Mouse (Mus musculus): ENCODE results near the gene Gm17428.
"Not testable (repeated sequence)": the region's sequence is repeated elsewhere in the genome, so short reads cannot be mapped to it uniquely, and the experiment has no call there.

Gene Gm17428

DNA sequence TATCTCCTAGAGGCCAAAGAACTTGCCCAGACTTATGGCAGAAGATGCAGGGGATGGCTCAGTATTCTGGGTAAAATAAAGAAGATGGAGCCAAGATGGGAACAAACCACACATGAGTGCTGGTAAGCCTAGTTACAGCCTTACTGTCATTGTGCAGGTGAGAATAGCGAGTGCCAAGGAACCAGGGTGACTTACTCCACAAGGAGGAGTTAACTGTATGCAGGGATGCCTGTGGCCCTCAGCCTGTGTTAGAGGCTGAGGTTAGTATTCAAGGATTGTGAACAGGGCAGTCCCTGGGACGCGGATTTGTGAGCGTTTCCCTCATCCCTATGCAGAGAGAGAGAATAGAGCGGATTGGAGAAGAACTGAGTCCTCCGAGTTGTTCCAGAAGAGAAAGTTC, 25.1 kb upstream of the Gm17428 start:
- no peak for DNase-seq (ENCODE audit: low spot score)

DNA sequence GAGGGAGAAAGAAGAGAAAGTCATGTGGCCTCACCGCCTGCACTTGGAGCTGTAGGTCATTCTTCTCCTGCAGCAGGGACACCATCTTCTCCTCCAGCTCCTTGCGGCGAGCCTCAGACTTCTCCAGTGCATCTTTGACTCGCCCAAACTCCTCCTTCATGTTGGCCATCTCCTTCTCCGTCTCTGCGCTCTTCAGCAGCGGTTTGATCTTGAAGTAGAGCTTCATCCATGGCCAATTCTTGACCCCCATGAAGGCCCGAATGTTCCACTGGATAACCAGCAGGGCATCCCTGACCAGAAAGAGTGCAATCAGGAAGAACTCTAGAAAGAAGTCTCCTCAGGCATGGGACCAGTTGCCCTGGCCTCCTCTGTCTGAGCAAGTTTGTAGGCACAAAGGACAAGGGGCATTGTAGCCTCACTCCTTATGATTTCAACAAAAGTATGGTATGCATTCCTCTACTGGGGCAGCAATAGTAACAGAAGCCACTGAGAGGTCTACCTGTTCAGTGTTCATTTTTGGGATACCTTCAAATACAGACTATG, 23.0 kb upstream of the Gm17428 start:
- DNase-seq (ENCODE audit: low spot score), result no peak

DNA sequence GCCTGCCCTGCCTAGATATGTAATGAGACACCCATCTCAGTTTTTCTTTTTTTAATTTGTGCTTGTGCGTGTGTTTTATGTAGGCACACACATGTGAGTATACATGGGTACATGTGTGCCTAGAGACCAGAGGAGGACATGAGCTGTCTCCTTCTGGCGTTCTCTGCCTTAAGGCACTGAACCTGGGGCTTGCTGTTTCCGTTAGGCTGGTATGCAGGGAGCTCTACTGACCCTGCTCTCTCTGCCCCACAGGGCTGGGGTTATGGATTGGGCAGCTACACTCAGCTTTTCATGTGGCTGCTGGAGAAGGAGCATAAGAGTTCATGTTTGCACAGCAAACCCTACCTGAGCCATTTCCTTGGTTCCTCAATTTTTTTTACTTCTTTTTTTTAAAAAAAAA, 22.3 kb upstream of the Gm17428 start:
- DNase-seq (ENCODE audit: low spot score), result no peak

- no peak for DNase-seq (ENCODE audit: low spot score)
Observed at GRCm38 (mm10) chr14:54955481-54955880, 21.3 kb upstream of the Gm17428 start.

GRCm38 (mm10) chr14:54956533-54956932, 20.2 kb upstream of the Gm17428 start:
- no peak for DNase-seq (ENCODE audit: low spot score)

DNA sequence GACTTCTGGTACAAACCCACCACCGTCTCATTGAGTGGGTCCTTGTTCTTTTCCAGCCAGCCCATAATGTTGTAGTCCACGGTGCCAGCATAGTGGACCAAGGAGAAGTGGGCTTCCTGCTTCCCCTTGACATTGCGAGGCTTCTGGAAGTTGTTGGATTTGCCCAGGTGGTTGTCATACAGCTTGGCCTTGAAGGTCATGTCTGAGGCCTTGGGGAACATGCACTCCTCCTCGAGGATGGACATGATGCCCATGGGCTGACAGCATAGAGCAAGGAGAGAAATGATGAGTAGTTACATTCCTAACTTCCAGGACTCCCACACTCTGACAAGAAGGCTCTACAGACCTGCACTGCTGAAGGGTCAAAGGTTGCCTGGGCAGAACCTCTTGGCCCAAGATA, 18.2 kb upstream of the Gm17428 start:
- no peak for DNase-seq (ENCODE audit: low spot score)

- no peak for DNase-seq (ENCODE audit: low spot score)
Observed at GRCm38 (mm10) chr14:54959197-54959596, 17.5 kb upstream of the Gm17428 start.

DNA sequence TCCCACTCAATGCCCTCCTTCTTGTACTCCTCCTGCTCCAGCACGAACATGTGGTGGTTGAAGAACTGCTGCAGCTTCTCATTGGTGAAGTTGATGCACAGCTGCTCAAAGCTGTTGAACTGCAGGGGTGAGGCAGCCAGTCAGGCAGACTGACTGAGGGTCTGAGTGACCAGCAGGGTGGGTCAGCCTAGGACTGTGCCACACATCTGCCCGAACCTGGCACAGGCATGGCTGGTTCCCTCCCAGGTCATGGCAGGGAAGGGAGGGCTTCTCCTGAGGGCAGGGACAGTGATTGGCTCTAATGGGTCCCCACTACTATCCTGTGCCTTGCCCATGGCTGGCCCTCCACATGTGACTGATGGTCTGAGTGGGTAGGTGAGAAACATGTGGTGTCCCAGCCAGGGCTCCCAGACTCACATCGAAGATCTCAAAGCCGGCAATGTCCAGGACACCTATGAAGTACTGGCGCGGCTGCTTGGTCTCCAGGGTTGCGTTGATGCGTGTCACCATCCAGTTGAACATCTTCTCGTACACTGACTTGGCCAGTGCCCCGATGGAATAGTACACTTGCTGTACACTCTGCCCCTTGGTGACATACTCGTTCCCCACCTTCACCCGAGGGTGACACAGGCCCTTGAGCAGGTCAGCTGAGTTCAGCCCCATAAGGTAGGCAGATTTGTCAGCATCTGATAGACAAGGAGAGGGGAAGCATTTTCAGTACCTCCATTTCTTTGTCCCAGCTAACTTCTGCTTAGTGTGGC, 16.7 kb upstream of the Gm17428 start:
- not testable (repeated sequence) for DNase-seq (ENCODE audit: low spot score)

DNA sequence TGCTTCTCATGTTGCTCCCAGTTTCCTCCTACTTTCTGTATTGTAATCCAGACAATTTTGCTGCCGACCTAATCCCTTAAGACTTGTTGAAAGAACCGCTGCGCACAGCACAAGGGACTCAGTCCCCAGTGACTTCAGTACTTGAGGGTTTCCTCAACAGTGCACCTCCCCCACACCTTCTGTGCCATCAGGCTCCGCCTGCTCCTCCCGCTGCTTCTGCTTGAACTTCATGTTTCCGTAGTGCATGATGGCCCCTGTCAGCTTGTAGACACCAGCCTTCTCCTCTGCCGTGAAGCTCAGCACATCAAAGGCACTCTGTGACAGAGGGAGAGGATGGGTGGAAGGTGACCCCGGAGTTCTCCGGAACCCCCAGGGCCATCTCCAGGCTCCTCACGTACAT, 16.0 kb upstream of the Gm17428 start:
- DNase-seq (ENCODE audit: low spot score), result peak; percentile 12

DNA sequence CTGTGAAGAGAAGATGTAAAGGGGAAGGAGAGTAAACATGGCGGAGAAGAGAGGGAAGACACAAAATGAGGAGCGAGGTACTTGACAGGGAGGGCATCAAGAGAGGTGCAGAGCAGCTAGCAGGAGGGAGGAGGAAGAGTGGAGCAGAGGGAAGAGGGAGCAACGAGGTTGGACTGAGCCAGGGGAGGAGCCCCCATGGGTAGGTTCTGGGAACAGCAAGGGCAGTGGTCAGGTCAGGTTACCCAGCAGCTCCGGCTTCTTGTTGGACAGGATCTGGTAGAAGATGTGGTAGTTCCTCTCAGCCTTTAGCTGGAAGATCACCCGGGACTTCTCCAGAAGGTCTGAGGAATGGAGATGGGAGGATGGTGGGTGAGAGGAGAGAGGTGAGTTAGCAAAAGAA, 15.2 kb upstream of the Gm17428 start:
- DNase-seq (ENCODE audit: low spot score), result no peak

DNA sequence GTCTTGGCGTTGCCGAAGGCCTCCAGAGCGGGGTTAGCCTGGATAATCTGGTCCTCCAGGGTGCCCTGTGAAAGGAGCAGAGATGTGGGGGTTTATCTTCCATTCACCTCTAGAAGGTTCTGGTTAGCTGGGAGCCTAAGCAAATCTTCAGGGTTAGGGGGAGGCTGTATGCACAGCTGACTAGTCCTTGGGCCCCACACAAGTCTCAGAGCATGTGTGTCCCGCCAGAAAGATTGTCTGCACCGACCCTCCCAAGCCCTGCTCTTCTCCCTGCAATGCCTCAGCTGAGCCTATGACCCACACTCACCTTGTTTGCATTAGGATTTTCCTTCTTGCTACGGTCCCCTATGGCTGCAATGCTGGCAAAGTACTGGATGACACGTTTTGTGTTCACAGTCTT, 14.0 kb upstream of the Gm17428 start:
- DNase-seq (ENCODE audit: low spot score), result no peak

GRCm38 (mm10) chr14:54963727-54964126, 13.0 kb upstream of the Gm17428 start:
- DNase-seq (ENCODE audit: low spot score), result no peak

DNA sequence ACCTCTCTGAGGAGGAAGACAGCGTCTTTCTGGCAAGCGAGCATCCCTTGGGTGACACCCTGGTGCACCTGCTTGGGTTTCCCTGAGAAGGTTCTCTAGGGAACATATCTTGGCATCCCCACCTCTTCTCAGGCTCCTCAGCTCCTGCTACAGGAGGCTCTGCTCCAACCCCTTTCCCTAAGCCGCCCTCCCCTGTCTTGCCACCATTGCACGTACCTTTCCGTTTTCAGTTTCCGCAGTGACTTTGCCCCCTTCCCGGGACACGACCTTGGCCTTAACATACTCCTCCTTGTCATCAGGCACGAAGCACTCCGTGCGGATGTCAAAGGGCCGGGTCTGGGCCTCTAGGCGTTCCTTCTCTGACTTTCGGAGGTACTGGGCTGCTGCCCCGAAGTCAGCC, 11.7 kb upstream of the Gm17428 start:
- no peak for DNase-seq (ENCODE audit: low spot score)

DNA sequence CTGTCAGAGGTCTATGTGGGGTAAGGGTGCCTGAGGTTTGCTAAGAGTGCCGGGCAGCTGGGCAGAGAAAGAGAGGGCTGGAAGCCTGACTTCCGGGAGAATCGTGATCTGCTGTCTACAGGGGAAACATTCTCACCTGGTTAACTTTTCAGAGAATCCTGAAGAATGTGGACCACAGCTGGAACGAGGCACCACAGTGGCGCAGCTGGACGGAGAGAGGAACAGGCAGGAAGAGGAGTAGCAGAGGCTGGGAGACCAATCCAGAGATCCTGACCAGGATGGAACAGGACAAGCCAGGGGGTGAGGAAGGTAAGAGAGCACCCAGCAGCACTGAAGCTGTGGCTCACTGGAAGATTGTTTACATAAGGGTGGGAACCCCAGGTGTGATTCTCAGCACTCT, 11.1 kb upstream of the Gm17428 start:
- no peak for DNase-seq (ENCODE audit: low spot score)

DNA sequence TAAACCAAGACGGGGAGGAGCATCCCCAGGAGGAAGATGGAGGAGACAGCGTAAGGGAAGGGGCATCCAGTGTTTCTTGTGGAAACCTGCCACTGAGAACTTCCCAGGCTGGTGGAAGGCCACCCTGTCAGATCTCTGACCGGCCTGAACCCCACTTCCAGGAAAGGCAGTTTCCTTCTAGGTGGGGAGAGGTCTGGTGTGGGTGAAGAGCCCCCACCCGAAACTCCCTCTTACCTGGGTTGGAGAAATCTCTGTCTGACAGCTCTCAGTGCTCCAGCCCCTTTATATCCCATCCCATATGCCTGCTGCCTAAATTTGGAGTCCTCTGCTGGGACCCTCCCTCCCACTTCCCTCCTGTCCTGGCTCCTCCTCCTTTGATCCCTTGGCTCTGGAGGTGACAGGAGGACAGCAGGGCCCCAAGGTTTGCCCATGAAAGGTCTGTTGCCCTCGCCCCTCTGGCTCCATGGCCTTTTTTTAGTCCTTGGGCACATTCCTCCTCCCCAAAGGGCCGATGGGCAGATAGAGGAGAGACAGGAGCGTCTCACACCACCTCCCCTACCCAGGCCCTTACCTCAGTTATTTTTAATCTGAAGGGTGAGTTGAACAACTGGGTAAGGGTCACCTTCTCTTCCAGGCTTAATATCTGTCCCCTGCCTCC, 10.3 kb upstream of the Gm17428 start, which contains the start of gene Myh6:
Gene Myh6, minus strand, starts transcription at position 608 of the 658 bp plus-strand sequence.
- DNase-seq (ENCODE audit: low spot score), result no peak

DNA sequence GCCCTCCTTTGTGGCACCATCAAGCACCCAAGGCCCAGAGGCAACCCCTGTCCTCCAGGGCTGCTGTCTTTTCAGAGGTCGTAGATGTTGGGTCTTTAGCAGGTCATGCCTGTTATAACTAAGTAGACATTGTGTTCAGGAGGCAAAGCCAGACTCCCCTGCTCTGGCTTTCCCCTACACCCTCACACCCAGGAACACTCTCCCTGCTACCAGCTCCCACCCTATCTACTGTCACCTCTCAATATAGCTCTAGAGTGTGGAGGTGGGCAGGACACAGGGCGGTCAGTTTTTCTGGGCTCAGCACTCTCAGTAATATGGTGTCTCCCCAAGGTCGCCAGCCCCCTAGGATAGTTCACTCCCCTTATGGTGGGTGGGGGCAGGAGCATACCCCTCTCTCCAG, 8.9 kb upstream of the Gm17428 start:
- no peak for DNase-seq (ENCODE audit: low spot score)

GRCm38 (mm10) chr14:54968344-54968743, 8.4 kb upstream of the Gm17428 start:
- no peak for DNase-seq (ENCODE audit: low spot score)

DNA sequence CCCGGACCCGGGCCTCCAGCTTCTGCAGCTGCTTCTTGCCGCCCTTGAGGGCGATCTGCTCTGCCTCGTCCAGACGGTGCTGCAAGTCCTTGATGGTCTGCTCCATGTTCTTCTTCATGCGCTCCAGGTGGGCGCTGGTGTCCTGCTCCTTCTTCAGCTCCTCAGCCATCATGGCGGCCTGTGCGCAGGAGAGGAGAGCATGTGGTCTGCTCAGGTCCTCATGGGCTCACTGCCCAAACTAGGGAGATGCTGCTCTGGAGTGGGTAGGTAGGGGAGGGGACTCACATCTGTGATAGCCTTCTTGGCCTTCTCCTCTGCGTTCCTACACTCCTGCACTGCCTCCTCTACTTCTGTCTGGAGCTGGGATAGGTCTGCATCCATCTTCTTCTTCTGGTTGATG, 3.9 kb upstream of the Gm17428 start:
- not testable (repeated sequence) for DNase-seq (ENCODE audit: low spot score)

GRCm38 (mm10) chr14:54974068-54974791, 2.5 kb upstream of the Gm17428 start:
- no peak for DNase-seq (ENCODE audit: low spot score)

- DNase-seq (ENCODE audit: low spot score), result no peak
Observed at GRCm38 (mm10) chr14:54978664-54979063, 1.9 kb downstream of the Gm17428 start.

DNA sequence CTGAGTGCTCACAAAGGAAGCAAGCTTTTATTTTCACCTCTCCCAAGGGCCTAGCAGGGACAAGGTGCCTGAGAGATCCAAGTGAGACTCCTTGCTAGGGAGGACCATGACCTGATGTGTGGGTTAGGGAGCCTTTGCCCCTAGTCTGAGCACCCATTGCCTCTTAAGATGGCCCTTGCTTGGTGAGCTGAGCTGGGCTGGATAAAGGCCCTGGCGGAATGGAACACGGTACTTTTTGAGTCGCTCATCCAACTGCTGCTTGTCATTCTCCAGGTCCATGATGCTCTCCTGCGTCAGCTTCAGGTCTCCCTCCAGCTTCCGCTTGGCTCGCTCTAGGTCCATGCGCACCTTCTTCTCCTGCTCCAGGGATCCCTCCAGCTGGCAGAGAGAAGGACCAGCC, 5.2 kb downstream of the Gm17428 start:
- DNase-seq (ENCODE audit: low spot score), result no peak

- DNase-seq (ENCODE audit: low spot score), result not testable (repeated sequence)
Observed at GRCm38 (mm10) chr14:54988350-54988874, 11.7 kb downstream of the Gm17428 start.

DNA sequence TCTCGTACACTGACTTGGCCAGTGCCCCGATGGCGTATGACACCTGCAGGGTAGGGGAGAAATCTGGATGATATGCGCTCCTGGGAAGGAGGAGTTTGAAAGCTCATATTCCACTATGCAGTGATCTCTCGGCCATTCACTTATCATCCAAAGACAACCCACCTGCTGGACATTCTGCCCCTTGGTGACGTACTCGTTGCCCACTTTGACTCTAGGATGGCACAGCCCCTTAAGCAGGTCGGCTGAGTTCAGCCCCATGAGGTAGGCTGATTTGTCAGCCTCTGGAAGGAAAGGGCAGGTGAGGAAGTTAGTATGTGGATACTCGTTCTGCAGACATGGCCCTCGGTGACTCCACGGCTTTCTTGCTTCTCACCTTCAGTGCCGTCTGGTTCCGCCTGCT, 12.1 kb downstream of the Gm17428 start:
- no peak for DNase-seq (ENCODE audit: low spot score)
